Mouse (Mus musculus) liver, embryonic 15.5 days (tissue): ENCODE data around the gene Ccdc124. TPM values are rescaled to one million over a fixed set of nuclear protein-coding genes. Genes with fewer than 3 reads are reported as not detected.

Source experiments
- ATAC-seq: fragments of 200-750 bp; cut with Nextera tagmentation; 2 replicates; pipeline ENCODE4 v1.8.0; 2017; ENCODE audit warnings: moderate number of reproducible peaks, mild to moderate bottlenecking, moderate library complexity; ENCODE audit not compliant: insufficient read depth
- H3K27ac ChIP-seq: fragments of 300-500 bp; sonication (generic); replicated peaks from 2 replicates; pipeline ENCODE4 v1.5.1; 2015; ENCODE audit warnings: mild to moderate bottlenecking, inconsistent platforms
- H3K27me3 ChIP-seq: fragments of 300-500 bp; sonication (generic); 2 replicates; pipeline ENCODE4 v1.6.1; 2015; ENCODE audit warnings: mild to moderate bottlenecking, inconsistent platforms
- H3K36me3 ChIP-seq: fragments of 300-500 bp; sonication (generic); replicated peaks from 2 replicates; pipeline ENCODE4 v1.6.1; 2015; ENCODE audit warnings: moderate library complexity, mild to moderate bottlenecking, inconsistent platforms
- H3K4me1 ChIP-seq: fragments of 300-500 bp; sonication (generic); replicated peaks from 2 replicates; pipeline ENCODE4 v1.6.1; 2015; ENCODE audit warnings: inconsistent platforms
- H3K4me2 ChIP-seq: fragments of 300-500 bp; sonication (generic); 2 replicates; pipeline ENCODE4 v1.6.1; 2015; ENCODE audit warnings: moderate library complexity, mild to moderate bottlenecking, inconsistent platforms
- H3K4me3 ChIP-seq: fragments of 300-500 bp; sonication (generic); replicated peaks from 2 replicates; pipeline ENCODE4 v1.5.1; 2015; ENCODE audit warnings: mild to moderate bottlenecking, inconsistent platforms
- H3K9ac ChIP-seq: fragments of 300-500 bp; sonication (generic); 2 replicates; pipeline ENCODE4 v1.6.1; 2015; ENCODE audit warnings: moderate library complexity, mild to moderate bottlenecking, inconsistent platforms
- H3K9me3 ChIP-seq: fragments of 300-500 bp; sonication (generic); replicated peaks from 2 replicates; pipeline ENCODE4 v1.6.1; 2016; ENCODE audit warnings: inconsistent platforms
- WGBS: fragments of 180-500 bp; shearing (Covaris S2); methylation state at CpG from one replicate; pipeline ENCODE4 v1.1.7; 2015; ENCODE audit warnings: mixed read lengths; ENCODE audit not compliant: insufficient replicate concordance; 5-methylcytosine and 5-hydroxymethylcytosine counted together
- polyA plus RNA-seq: library from polyadenylated mRNA; unstranded; fragments of >200 nt; fragmentation: Nextera tagmentation; extraction: Ambion mirVana; gene quantifications from 2 replicates; pipeline ENCODE4 v1.2.1, GENCODE M21; 2015

Ccdc124 gene
- polyA plus RNA-seq, 1 experiment from 2014 or later: 48.1 TPM

GRCm38 (mm10) chr8:70894771-70895545 lies 21.2 kb upstream of the Ccdc124 start:
- ATAC-seq: no peak
- no peaks in the 10 kb centered on the region for H3K9me3 ChIP-seq
- peaks cover 41% of the 10 kb centered on the region for H3K27me3 ChIP-seq
- WGBS: 84% methylated on average over 8 of the region's 8 CpGs
- peaks cover 72% of the 10 kb centered on the region for H3K4me1 ChIP-seq
- H3K9ac ChIP-seq: no peak overlapping the region
- no peak overlapping the region for H3K4me3 ChIP-seq
- H3K36me3 ChIP-seq: peaks cover 28% of the 10 kb centered on the region
- no peak overlapping the region for H3K4me2 ChIP-seq
- no peak overlapping the region for H3K27ac ChIP-seq

GRCm38 (mm10) chr8:70894385-70894720 lies 20.6 kb upstream of the Ccdc124 start:
- H3K9me3 ChIP-seq: no peaks in the 10 kb centered on the region
- H3K36me3 ChIP-seq: peaks cover 28% of the 10 kb centered on the region
- ATAC-seq: no peak
- peaks cover 47% of the 10 kb centered on the region for H3K27me3 ChIP-seq
- no peak overlapping the region for H3K4me2 ChIP-seq
- no peak overlapping the region for H3K9ac ChIP-seq
- H3K27ac ChIP-seq: no peak overlapping the region
- peaks cover 71% of the 10 kb centered on the region for H3K4me1 ChIP-seq
- H3K4me3 ChIP-seq: no peak overlapping the region
- WGBS: 52% methylated on average over 2 of the region's 2 CpGs

- Histone ChIP-seq H3K9me3 (no peaks in the 10 kb centered on the region), H3K36me3 (peaks cover 28% of the 10 kb centered on the region), H3K27me3 (peaks cover 53% of the 10 kb centered on the region), H3K4me3 (no peak overlapping the region), H3K9ac (no peak overlapping the region), H3K4me1 (peaks cover 65% of the 10 kb centered on the region), H3K4me2 (no peak overlapping the region), H3K27ac (no peak overlapping the region)
- WGBS: 31% methylated on average over 12 of the region's 12 CpGs
- no peak for ATAC-seq
Measured at GRCm38 (mm10) chr8:70893656-70894384, 20.1 kb upstream of the Ccdc124 start.

GRCm38 (mm10) chr8:70892896-70893655 lies 19.3 kb upstream of the Ccdc124 start:
- Histone ChIP-seq H3K9ac (no peak overlapping the region), H3K4me1 (peaks cover 58% of the 10 kb centered on the region), H3K9me3 (no peaks in the 10 kb centered on the region), H3K4me2 (peak overlapping the region; percentile 38), H3K4me3 (peak overlapping the region; percentile 26), H3K36me3 (peaks cover 28% of the 10 kb centered on the region), H3K27ac (no peak overlapping the region), H3K27me3 (peaks cover 60% of the 10 kb centered on the region)
- no peak for ATAC-seq
- WGBS: 25% methylated on average over 20 of the region's 20 CpGs

- Histone ChIP-seq H3K36me3 (peaks cover 28% of the 10 kb centered on the region), H3K27me3 (peaks cover 68% of the 10 kb centered on the region), H3K9me3 (no peaks in the 10 kb centered on the region), H3K27ac (no peak within 1 kb of the TSS), H3K4me1 (peaks cover 61% of the 10 kb centered on the region), H3K4me3 (peak within 1 kb of the TSS; percentile 26), H3K4me2 (peak within 1 kb of the TSS; percentile 38), H3K9ac (no peak within 1 kb of the TSS)
- 5% methylated on average over 80 of the region's 80 CpGs for WGBS
- ATAC-seq: no peak
Measured at GRCm38 (mm10) chr8:70892022-70892895, 18.5 kb upstream of the Ccdc124 start, which contains the start of gene Slc5a5. Gene Slc5a5 (minus strand): TSS chr8:70892757.

- no peak overlapping the region for H3K27ac ChIP-seq
- H3K9me3 ChIP-seq: no peaks in the 10 kb centered on the region
- H3K27me3 ChIP-seq: peaks cover 76% of the 10 kb centered on the region
- H3K36me3 ChIP-seq: peaks cover 28% of the 10 kb centered on the region
- H3K4me2 ChIP-seq: peak overlapping the region; percentile 38
- 0 out of 2 replicates have a peak overlapping the region, but pooled peaks have one; percentile 5 for H3K4me3 ChIP-seq
- ATAC-seq: peak; percentile 6; the same call in 1 of the 2 replicates
- no peak overlapping the region for H3K9ac ChIP-seq
- WGBS: 8% methylated on average over 21 of the region's 21 CpGs
- H3K4me1 ChIP-seq: peaks cover 56% of the 10 kb centered on the region
Measured at GRCm38 (mm10) chr8:70891356-70891755, 17.6 kb upstream of the Ccdc124 start.

- Histone ChIP-seq H3K36me3 (peaks cover 21% of the 10 kb centered on the region), H3K27ac (no peak overlapping the region), H3K27me3 (peaks cover 83% of the 10 kb centered on the region), H3K9ac (no peak overlapping the region), H3K9me3 (no peaks in the 10 kb centered on the region), H3K4me2 (no peak overlapping the region), H3K4me3 (no peak overlapping the region), H3K4me1 (peaks cover 49% of the 10 kb centered on the region)
- no peak for ATAC-seq
- 84% methylated on average over 5 of the region's 5 CpGs for WGBS
Measured at GRCm38 (mm10) chr8:70890656-70891055, 16.9 kb upstream of the Ccdc124 start.

GRCm38 (mm10) chr8:70887669-70888068 lies 13.9 kb upstream of the Ccdc124 start:
- Histone ChIP-seq H3K36me3 (no peaks in the 10 kb centered on the region), H3K4me3 (no peak overlapping the region), H3K4me1 (peaks cover 23% of the 10 kb centered on the region), H3K27me3 (peaks cover 87% of the 10 kb centered on the region), H3K9me3 (no peaks in the 10 kb centered on the region), H3K4me2 (peak overlapping the region; percentile 20; the same call in 1 of the 2 replicates), H3K27ac (no peak overlapping the region), H3K9ac (no peak overlapping the region)
- 5% methylated on average over 18 of the region's 18 CpGs for WGBS
- peak; percentile 42; the same call in 1 of the 2 replicates for ATAC-seq

GRCm38 (mm10) chr8:70885612-70886011 lies 11.9 kb upstream of the Ccdc124 start:
- H3K27me3 ChIP-seq: peaks cover 72% of the 10 kb centered on the region
- H3K4me2 ChIP-seq: no peak overlapping the region
- no peaks in the 10 kb centered on the region for H3K36me3 ChIP-seq
- no peak overlapping the region for H3K4me3 ChIP-seq
- H3K4me1 ChIP-seq: peaks cover 6% of the 10 kb centered on the region
- WGBS: 14% methylated on average over 12 of the region's 12 CpGs
- H3K9me3 ChIP-seq: no peaks in the 10 kb centered on the region
- H3K9ac ChIP-seq: no peak overlapping the region
- no peak overlapping the region for H3K27ac ChIP-seq
- ATAC-seq: no peak

- ATAC-seq: no peak
- no peak overlapping the region for H3K9ac ChIP-seq
- 51% methylated on average over 10 of the region's 10 CpGs for WGBS
- no peak overlapping the region for H3K4me3 ChIP-seq
- H3K36me3 ChIP-seq: no peaks in the 10 kb centered on the region
- H3K4me2 ChIP-seq: no peak overlapping the region
- H3K27ac ChIP-seq: no peak overlapping the region
- H3K27me3 ChIP-seq: peaks cover 72% of the 10 kb centered on the region
- H3K4me1 ChIP-seq: peaks cover 6% of the 10 kb centered on the region
- no peaks in the 10 kb centered on the region for H3K9me3 ChIP-seq
Measured at GRCm38 (mm10) chr8:70884683-70885082, 10.9 kb upstream of the Ccdc124 start.
